In genomic region chr6:37903810-37904209, GRCm38 (mm10) we compare ENCODE assay signal across 19 mouse cellular contexts. TPM values are rescaled to one million over a fixed set of nuclear protein-coding genes. Genes with fewer than 3 reads are reported as not detected.
DNase-seq lines count a peak whose midpoint lies in the region; ATAC-seq and TF ChIP-seq lines count a peak whose summit lies in the region.
"Had no signal": no experiment of that assay in that cellular context is flagged by ENCODE, and none has a peak within 500 bp of the region (broad histone marks: within the 10 kb centered on the region; RNA-seq: fewer than 3 reads in every experiment).

No protein-coding gene starts in this region.

- WGBS in hindbrain, postnatal 0 days: 88% methylated on average over 1 of the region's 1 CpGs
- 88% methylated on average over 1 of the region's 1 CpGs for WGBS in hindbrain, embryonic 14.5 days
- WGBS in liver, postnatal 0 days (ENCODE audit: insufficient replicate concordance): 81% methylated on average over 1 of the region's 1 CpGs
- WGBS in liver, embryonic 12.5 days (ENCODE audit: insufficient replicate concordance): 63% methylated on average over 1 of the region's 1 CpGs

- H3K27me3 ChIP-seq in hindbrain, postnatal 0 days (ENCODE audit: insufficient read depth, low read length): no peaks in the 10 kb centered on the region
- no peaks in the 10 kb centered on the region for H3K27me3 ChIP-seq in hindbrain, embryonic 14.5 days (ENCODE audit: control insufficient read depth, insufficient read depth, low read length)
- no peaks in the 10 kb centered on the region for H3K27me3 ChIP-seq in liver, postnatal 0 days (ENCODE audit: insufficient read depth, low read length)
- H3K27me3 ChIP-seq in liver, embryonic 12.5 days (replicated peaks): no peaks in the 10 kb centered on the region
- H3K27me3 ChIP-seq: embryonic facial prominence, embryonic 15.5 days; kidney, embryonic 15.5 days; neural tube, embryonic 13.5 days had no signal

- H3K4me2 ChIP-seq in hindbrain, postnatal 0 days (ENCODE audit: low read depth, low read length): no peak overlapping the region
- H3K4me2 ChIP-seq in hindbrain, embryonic 14.5 days (replicated peaks): no peak overlapping the region
- H3K4me2 ChIP-seq in liver, postnatal 0 days (ENCODE audit: low read depth, low read length): no peak overlapping the region
- H3K4me2 ChIP-seq in liver, embryonic 12.5 days: no peak overlapping the region
- H3K4me2 ChIP-seq: embryonic facial prominence, embryonic 15.5 days; heart, embryonic 11.5 days; kidney, embryonic 15.5 days; neural tube, embryonic 13.5 days had no signal

- DNase-seq in hindbrain, postnatal 0 days (ENCODE audit: low spot score): no peak
- no peak for DNase-seq in hindbrain, embryonic 14.5 days (ENCODE audit: low spot score)
- no peak for DNase-seq in liver, postnatal 0 days
- no peak for DNase-seq in ES-E14 (ENCODE audit: low read depth, low spot score)
- peak; percentile 16 for DNase-seq in induced T-regulatory cell, adult 2 months (ENCODE audit: low read depth)
- no peak for DNase-seq in ovary, postnatal 14 days (ENCODE audit: low spot score)
- DNase-seq: cerebellum, postnatal 10 days; gastrocnemius, postnatal 14 days; heart, postnatal 36 days; lung, adult 18-20 months; lung, postnatal 4 days; right cerebral cortex, postnatal 25 days had no signal

- peaks cover 14% of the 10 kb centered on the region for H3K36me3 ChIP-seq in hindbrain, postnatal 0 days (ENCODE audit: insufficient read depth, low read length)
- peaks cover 36% of the 10 kb centered on the region for H3K36me3 ChIP-seq in hindbrain, embryonic 14.5 days (replicated peaks; ENCODE audit: control insufficient read depth, insufficient read depth)
- peaks cover 12% of the 10 kb centered on the region; the same call in 1 of the 2 replicates for H3K36me3 ChIP-seq in liver, postnatal 0 days (replicated peaks; ENCODE audit: insufficient read depth, low read length)
- peaks cover 33% of the 10 kb centered on the region for H3K36me3 ChIP-seq in liver, embryonic 12.5 days
- H3K36me3 ChIP-seq in ES-E14 (ENCODE audit: control insufficient read depth, insufficient read depth, low read length, poor library complexity, severe bottlenecking): peaks cover 3% of the 10 kb centered on the region; the same call in 1 of the 2 replicates

- no peak for ATAC-seq in hindbrain, postnatal 0 days
- no peak for ATAC-seq in hindbrain, embryonic 14.5 days (ENCODE audit: low FRiP score)
- ATAC-seq in liver, postnatal 0 days: no peak
- no peak for ATAC-seq in liver, embryonic 12.5 days
- ATAC-seq: hindbrain, embryonic 16.5 days had no signal

- TF ChIP-seq CTCF in hindbrain, postnatal 0 days (IDR thresholded peaks at IDR 0.05; ENCODE audit: low read depth): peak; percentile 21; the same call in 1 of the 2 replicates
- peak; percentile 30; the same call in 1 of the 2 replicates for TF ChIP-seq CTCF in liver, postnatal 0 days (IDR thresholded peaks at IDR 0.05; ENCODE audit: low read depth)

- no peak overlapping the region for H3K27ac ChIP-seq in hindbrain, postnatal 0 days
- no peak overlapping the region for H3K27ac ChIP-seq in hindbrain, embryonic 14.5 days
- H3K27ac ChIP-seq in liver, postnatal 0 days (ENCODE audit: low read depth): no peak overlapping the region
- H3K27ac ChIP-seq in liver, embryonic 12.5 days: no peak overlapping the region
- H3K27ac ChIP-seq in ES-E14 (ENCODE audit: insufficient read depth, low read depth, low read length, poor library complexity, severe bottlenecking): no peak overlapping the region
- H3K27ac ChIP-seq: embryonic facial prominence, embryonic 15.5 days; kidney, embryonic 15.5 days; midbrain, embryonic 10.5 days; neural tube, embryonic 13.5 days had no signal

- H3K9me3 ChIP-seq in hindbrain, postnatal 0 days (ENCODE audit: low read length): no peaks in the 10 kb centered on the region
- H3K9me3 ChIP-seq in hindbrain, embryonic 14.5 days (ENCODE audit: control insufficient read depth, low read length): no peaks in the 10 kb centered on the region
- H3K9me3 ChIP-seq in liver, postnatal 0 days (ENCODE audit: low read length): no peaks in the 10 kb centered on the region
- H3K9me3 ChIP-seq in liver, embryonic 12.5 days (replicated peaks): no peaks in the 10 kb centered on the region
- no peaks in the 10 kb centered on the region for H3K9me3 ChIP-seq in ES-E14 (ENCODE audit: control insufficient read depth, insufficient read depth, low read depth, low read length)
- H3K9me3 ChIP-seq: embryonic facial prominence, embryonic 15.5 days; neural tube, embryonic 13.5 days had no signal

- no peak overlapping the region for H3K4me3 ChIP-seq in hindbrain, postnatal 0 days (ENCODE audit: low read length)
- H3K4me3 ChIP-seq in hindbrain, embryonic 14.5 days (replicated peaks; ENCODE audit: low read length): no peak overlapping the region
- H3K4me3 ChIP-seq in liver, postnatal 0 days (ENCODE audit: low read depth, low read length): no peak overlapping the region
- H3K4me3 ChIP-seq in liver, embryonic 12.5 days: no peak overlapping the region
- H3K4me3 ChIP-seq in ES-E14 (ENCODE audit: insufficient read depth in 1 of 2, low read depth in 1 of 2, low read length in 2 of 2, poor library complexity in 1 of 2, severe bottlenecking in 1 of 2): no peak overlapping the region
- H3K4me3 ChIP-seq: embryonic facial prominence, embryonic 15.5 days; kidney, embryonic 15.5 days; midbrain, embryonic 10.5 days; neural tube, embryonic 13.5 days had no signal

- in situ Hi-C loops in ES-E14 (cut with MboI; ENCODE audit: low sequenced_read_pairs in 2 of 2, unreplicated experiment in 2 of 2): no loop called here

- TF ChIP-seq EP300 in liver, postnatal 0 days (IDR thresholded peaks at IDR 0.05; ENCODE audit: low read depth): no peak

- H3K4me1 ChIP-seq in hindbrain, postnatal 0 days (ENCODE audit: insufficient read depth, low read length): no peaks in the 10 kb centered on the region
- H3K4me1 ChIP-seq in hindbrain, embryonic 14.5 days (replicated peaks; ENCODE audit: control insufficient read depth, insufficient read depth, low read length): no peaks in the 10 kb centered on the region
- no peaks in the 10 kb centered on the region for H3K4me1 ChIP-seq in liver, postnatal 0 days (ENCODE audit: insufficient read depth)
- H3K4me1 ChIP-seq in liver, embryonic 12.5 days: no peaks in the 10 kb centered on the region; the same call in 1 of the 2 replicates
- peaks cover 4 to 6% of the 10 kb centered on the region in 2 experiments for H3K4me1 ChIP-seq in ES-E14 (ENCODE audit: control insufficient read depth in 2 of 2, insufficient read depth in 2 of 2, low read length in 2 of 2, poor library complexity in 1 of 2)
- H3K4me1 ChIP-seq: embryonic facial prominence, embryonic 15.5 days; kidney, embryonic 15.5 days; midbrain, embryonic 10.5 days; neural tube, embryonic 13.5 days had no signal

- H3K9ac ChIP-seq in hindbrain, postnatal 0 days (replicated peaks; ENCODE audit: low read length): no peak overlapping the region
- no peak overlapping the region for H3K9ac ChIP-seq in hindbrain, embryonic 14.5 days
- H3K9ac ChIP-seq in liver, postnatal 0 days (replicated peaks): no peak overlapping the region
- no peak overlapping the region for H3K9ac ChIP-seq in liver, embryonic 12.5 days
- no peak overlapping the region for H3K9ac ChIP-seq in ES-E14 (ENCODE audit: insufficient read depth, low read depth, low read length, poor library complexity, severe bottlenecking)
- H3K9ac ChIP-seq: embryonic facial prominence, embryonic 15.5 days; kidney, embryonic 15.5 days; neural tube, embryonic 13.5 days had no signal

TF ChIP-seq in ES-E14, 5 proteins besides CTCF, POLR2A, EP300 and RAD21:
- TF ChIP-seq MAFK (IDR thresholded peaks at IDR 0.05; ENCODE audit: insufficient read depth, low read depth, low read length) (no peak), HCFC1 (IDR thresholded peaks at IDR 0.05; ENCODE audit: borderline replicate concordance, insufficient read depth, low read length) (no peak), ZC3H11A (IDR thresholded peaks at IDR 0.05; ENCODE audit: borderline replicate concordance, low read depth, low read length) (peak; percentile 37; the same call in 1 of the 2 replicates)

RNA-seq across cellular contexts. Expression of gene Trim24, which starts 33.2 kb away (rescaled TPM):
- 40.3 and 48.4 TPM in 2 replicates for total RNA-seq in hindbrain, postnatal 0 days (2014; rRNA removed)
- polyA plus RNA-seq in hindbrain, postnatal 0 days (2015; fragmentation: Nextera tagmentation; extraction: Ambion mirVana): 12.2 and 13.2 TPM in 2 replicates
- 32.0 and 32.6 TPM in 2 replicates for polyA plus RNA-seq in hindbrain, embryonic 14.5 days (2014; fragmentation: Nextera tagmentation; extraction: Ambion mirVana)
- polyA plus RNA-seq in liver, postnatal 0 days (2015; fragmentation: Nextera tagmentation; extraction: Ambion mirVana): 2.7 TPM in 2 replicates
- 8.8 and 9.3 TPM in 2 replicates for polyA plus RNA-seq in liver, embryonic 12.5 days (2016; fragmentation: Nextera tagmentation; extraction: Ambion mirVana)
- total RNA-seq in ES-E14 (2012; rRNA removed): 77.8 and 81.7 TPM in 2 replicates
